Mouse (Mus musculus) telencephalon, adult 2 months (tissue): ENCODE measurements around the gene Ift74.
A peak's percentile ranks its signal among the peaks of the same experiment; 100 is the strongest.
"Not testable (repeated sequence)": the region's sequence is repeated elsewhere in the genome, so short reads cannot be mapped to it uniquely, and the experiment has no call there.

Source experiments
- DNase-seq: peaks from one replicate; pipeline ENCODE4 v3.0.0-alpha.2; 2011; ENCODE audit warnings: low read depth, low spot score

Gene Ift74

GRCm38 (mm10) chr4:94613972-94614626 lies at the start of gene Ift74:
Gene Ift74, plus strand, starts transcription at chr4:94614491.
- peak; percentile 96 for DNase-seq

GRCm38 (mm10) chr4:94572677-94573076 lies 41.6 kb upstream of the Ift74 start:
- DNase-seq, result no peak

- no peak for DNase-seq
These were observed 22.4 kb upstream of the Ift74 start for GRCm38 (mm10) chr4:94591765-94592381.

- no peak for DNase-seq
These were observed 21.6 kb upstream of the Ift74 start for GRCm38 (mm10) chr4:94592709-94593108.

GRCm38 (mm10) chr4:94601395-94601794 lies 12.9 kb upstream of the Ift74 start:
- DNase-seq, result no peak

GRCm38 (mm10) chr4:94602496-94603030 lies 11.7 kb upstream of the Ift74 start:
- no peak for DNase-seq

- DNase-seq, result peak; percentile 88
These were observed 11.2 kb upstream of the Ift74 start, which contains the start of gene Plaa for GRCm38 (mm10) chr4:94603031-94603629. Gene Plaa, minus strand, starts transcription at chr4:94603244.

- DNase-seq, result no peak
These were observed 9.8 kb upstream of the Ift74 start for GRCm38 (mm10) chr4:94604452-94605019.

- DNase-seq, result no peak
These were observed 8.7 kb upstream of the Ift74 start for GRCm38 (mm10) chr4:94605591-94605990.

- DNase-seq, result no peak
These were observed 4.0 kb upstream of the Ift74 start for GRCm38 (mm10) chr4:94610339-94610738.

- no peak for DNase-seq
These were observed 326 bp downstream of the Ift74 start for GRCm38 (mm10) chr4:94614627-94615006.

GRCm38 (mm10) chr4:94620077-94620476 lies 5.8 kb downstream of the Ift74 start:
- DNase-seq, result no peak

GRCm38 (mm10) chr4:94643141-94643540 lies 28.9 kb downstream of the Ift74 start:
- DNase-seq, result peak; percentile 15

GRCm38 (mm10) chr4:94649920-94650319 lies 35.6 kb downstream of the Ift74 start, which contains the start of gene Lrrc19:
Gene Lrrc19, minus strand, starts transcription at chr4:94650144.
- DNase-seq, result no peak

- DNase-seq, result not testable (repeated sequence)
These were observed 36.3 kb downstream of the Ift74 start for GRCm38 (mm10) chr4:94650426-94651175.

GRCm38 (mm10) chr4:94669718-94670117 lies 55.4 kb downstream of the Ift74 start:
- no peak for DNase-seq

GRCm38 (mm10) chr4:94680662-94681061 lies 66.4 kb downstream of the Ift74 start:
- no peak for DNase-seq

- DNase-seq, result no peak
These were observed 66.9 kb downstream of the Ift74 start for GRCm38 (mm10) chr4:94681181-94681580.

GRCm38 (mm10) chr4:94682029-94682428 lies 67.7 kb downstream of the Ift74 start:
- no peak for DNase-seq

GRCm38 (mm10) chr4:94683305-94683704 lies 69.0 kb downstream of the Ift74 start:
- DNase-seq, result no peak

GRCm38 (mm10) chr4:94689804-94690203 lies 75.5 kb downstream of the Ift74 start:
- DNase-seq, result not testable (repeated sequence)
